Mouse (Mus musculus) gastrocnemius, postnatal 10 days (tissue): Measurements from ENCODE around the gene Hoxd11. TPM values are rescaled to one million over a fixed set of nuclear protein-coding genes. Genes with fewer than 3 reads are reported as not detected.

Source experiments
- DNase-seq: peaks from one replicate; pipeline ENCODE4 v3.0.0; 2021; ENCODE audit warnings: mixed read lengths
- long read RNA-seq, 2 experiments: library from polyadenylated mRNA; stranded (forward); transcript quantifications; one replicate each; pipeline ENCODE4 v2.0.0; 2021
- total RNA-seq, 2 experiments: library from RNA; stranded (reverse); gene quantifications; 2 replicates each; pipeline ENCODE4 v1.2.3; 2021

Gene Hoxd11
- total RNA-seq: under 1 TPM; 0.23 to 0.56 TPM
- long read RNA-seq, experiment 1, partial matches to known transcripts: 0 of 1 reads
- long read RNA-seq, experiment 1, other reads (novel, unspliced or antisense): 0 of 1 reads
- long read RNA-seq, experiment 2, partial matches to known transcripts: 0 of 1 reads
- long read RNA-seq, experiment 2, other reads (novel, unspliced or antisense): 0 of 1 reads

DNA sequence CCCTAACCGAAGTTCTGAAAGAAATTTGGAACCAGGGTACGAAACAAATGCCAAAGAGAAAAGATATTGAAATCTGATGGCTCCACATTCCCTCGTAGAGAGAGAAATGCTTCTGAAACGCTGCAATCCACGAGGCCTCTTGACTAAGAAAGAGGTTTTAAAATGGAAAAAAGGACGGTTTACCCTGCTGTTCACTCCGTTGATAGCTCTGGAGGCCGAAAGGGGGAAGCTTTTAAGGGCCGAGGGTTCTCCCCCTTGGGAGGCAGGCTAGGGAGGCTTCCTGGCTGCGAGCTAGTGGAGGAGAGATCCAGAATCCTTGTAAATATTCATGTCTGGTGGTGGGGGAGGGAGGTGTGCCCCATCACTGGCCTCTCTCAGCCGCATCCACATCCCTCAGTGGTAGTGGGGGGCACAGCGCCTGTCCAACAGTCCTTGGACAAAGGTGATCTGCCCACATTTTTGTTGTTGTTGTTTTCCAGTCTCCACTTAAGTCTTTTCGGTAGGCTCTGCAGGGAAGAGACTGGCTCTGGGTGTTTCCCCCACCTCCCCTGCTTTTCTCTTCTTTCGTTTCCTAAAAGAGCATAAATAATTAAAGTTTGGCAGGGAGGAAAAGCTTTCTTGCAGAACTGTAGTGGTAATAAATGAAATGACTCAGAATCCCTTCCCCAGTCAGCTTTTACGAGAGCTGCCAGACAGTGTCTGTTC lies at the start of gene Hoxd11:
Gene Hoxd11 (plus strand): TSS at position 667 of the 705 bp plus-strand sequence.
- no peak for DNase-seq

DNA sequence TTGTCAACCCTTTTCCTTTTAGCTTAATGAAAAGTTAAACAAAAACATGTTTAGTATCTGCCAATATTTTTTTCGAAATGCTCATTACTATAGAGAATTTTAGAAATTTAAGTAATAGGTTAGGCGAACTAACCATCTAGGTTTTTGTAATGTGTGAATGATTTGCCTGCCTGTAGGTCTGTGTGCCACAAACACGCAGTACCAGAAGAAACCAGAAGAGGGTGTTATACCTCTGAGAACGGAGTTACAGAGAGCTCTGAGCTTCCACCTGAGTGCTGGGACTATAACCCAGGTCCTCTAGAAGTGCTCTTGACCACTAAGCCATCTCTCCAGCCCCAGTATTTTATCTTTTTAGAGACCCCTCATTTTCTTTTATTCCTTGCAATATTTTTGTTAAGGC lies 43.9 kb upstream of the Hoxd11 start:
- no peak for DNase-seq

DNA sequence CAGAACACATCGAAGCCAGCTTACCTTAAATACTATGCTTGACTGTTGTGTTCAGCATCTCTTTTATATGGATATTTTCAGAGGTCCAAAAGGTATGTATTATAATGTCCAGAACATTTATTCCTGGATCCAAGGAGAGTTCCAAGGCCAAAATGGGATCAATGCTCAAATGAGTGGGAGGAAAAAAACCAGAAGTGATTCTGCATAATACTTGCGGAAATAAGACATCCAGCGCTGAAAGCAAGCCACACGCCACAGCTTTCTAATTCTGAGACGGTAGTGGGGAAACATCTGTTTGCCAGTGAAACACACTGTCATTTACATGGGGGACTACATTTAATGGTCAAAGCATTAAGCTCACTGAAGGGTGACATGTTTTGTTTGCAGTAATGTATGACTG lies 36.9 kb upstream of the Hoxd11 start:
- no peak for DNase-seq

DNA sequence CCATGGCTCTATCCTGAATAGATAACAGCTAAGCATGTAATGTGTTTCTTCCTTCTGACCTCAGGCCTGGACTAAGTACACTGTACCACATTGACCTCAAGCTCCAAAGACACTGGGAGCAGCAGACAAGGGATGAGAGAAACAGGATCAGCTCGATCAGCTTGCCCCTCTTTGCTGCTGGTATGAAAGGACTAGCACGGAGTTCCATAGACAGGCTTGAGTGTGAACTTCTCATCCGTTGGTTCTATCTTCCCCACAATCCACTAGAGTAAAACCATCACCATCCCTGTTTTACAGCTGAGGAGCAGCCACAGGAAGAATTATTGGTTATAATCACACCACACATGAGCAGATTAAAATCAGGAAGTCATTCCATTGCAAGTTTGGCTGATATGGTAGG lies 33.7 kb upstream of the Hoxd11 start:
- DNase-seq: no peak

DNA sequence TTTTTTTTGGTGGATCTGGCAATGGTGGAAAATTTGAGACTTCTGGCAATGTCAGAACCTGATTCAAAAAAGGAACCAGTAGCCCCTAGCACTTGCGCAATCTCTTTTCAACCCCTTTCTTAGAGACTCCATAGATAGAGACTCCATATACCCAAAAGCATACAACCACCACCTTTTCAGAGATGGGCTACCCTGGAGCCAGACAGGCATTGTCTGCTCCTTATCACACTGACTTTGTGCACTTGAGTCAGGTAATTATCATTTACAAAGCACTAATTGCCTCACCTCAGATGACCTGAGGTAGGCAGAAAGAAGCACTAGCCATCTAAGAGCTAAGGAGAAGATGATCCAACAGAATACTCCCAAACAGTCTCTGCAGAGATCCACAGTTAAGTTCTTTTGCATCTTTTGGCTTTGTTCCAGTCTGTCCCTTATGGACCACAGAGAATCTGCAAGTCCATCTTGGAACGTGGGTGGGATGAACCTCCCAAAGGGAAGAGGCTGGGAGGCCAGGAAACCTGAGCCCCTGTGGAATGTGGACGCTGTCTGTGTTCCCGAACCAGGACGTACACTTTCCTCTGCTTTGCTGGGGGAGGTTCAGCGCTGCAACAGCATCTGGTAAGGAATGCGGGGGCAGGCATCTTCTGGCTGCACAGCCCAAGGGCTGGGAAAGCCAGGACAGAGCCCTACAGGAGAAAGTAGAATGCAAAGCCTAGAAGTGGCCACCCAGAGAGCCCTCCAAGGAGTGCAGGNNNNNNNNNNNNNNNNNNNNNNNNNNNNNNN lies 32.1 kb upstream of the Hoxd11 start:
- DNase-seq: no peak

DNA sequence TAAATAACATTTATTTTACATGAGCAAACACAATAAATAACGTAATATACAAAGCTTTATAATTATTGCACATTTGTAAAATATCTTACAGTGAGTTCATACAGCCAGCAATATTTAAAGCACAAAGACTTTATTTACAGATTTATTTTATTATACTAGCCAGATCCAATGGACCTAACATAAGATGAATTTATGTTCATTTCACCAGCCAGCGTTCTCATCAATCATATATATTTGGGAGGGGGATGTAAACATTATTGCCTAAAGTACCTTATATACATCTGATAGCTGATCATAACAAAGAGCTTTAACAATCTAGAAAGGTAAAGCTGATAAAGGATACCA lies 26.4 kb upstream of the Hoxd11 start:
- DNase-seq: no peak

DNA sequence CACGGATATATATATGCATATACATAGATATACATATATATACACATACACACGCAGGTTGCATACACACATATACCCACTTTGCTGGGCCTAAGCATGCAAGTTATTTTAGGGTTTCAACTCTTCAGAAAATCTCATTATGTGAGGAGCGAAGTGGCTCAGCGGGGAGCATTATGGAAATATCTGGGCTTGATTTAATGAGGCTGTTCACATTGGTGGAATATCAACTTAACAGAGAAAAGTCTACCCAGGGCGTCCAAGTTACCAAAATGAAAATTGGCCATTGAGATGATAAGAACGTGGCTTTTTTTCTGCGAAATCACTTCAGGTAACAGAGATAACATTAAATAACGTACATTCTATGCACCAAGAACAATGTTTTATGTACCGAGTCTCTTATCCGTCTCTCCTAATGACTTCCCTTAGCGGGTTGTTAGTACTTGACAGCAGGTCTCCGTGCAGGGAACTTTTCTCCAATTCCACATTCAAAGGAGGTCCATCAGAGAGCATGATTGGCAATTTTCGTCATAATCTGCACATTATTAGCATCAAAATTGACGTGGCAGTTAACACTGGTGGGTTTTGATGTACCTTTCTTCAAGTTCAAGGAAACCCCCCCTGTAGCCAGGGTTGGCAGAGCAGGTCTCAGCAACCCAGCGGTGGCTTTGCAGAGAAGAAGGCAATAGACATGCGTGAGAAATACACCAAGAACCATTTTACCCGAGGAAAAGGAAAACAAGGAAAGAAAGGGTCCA lies 25.4 kb upstream of the Hoxd11 start:
- DNase-seq: no peak

DNA sequence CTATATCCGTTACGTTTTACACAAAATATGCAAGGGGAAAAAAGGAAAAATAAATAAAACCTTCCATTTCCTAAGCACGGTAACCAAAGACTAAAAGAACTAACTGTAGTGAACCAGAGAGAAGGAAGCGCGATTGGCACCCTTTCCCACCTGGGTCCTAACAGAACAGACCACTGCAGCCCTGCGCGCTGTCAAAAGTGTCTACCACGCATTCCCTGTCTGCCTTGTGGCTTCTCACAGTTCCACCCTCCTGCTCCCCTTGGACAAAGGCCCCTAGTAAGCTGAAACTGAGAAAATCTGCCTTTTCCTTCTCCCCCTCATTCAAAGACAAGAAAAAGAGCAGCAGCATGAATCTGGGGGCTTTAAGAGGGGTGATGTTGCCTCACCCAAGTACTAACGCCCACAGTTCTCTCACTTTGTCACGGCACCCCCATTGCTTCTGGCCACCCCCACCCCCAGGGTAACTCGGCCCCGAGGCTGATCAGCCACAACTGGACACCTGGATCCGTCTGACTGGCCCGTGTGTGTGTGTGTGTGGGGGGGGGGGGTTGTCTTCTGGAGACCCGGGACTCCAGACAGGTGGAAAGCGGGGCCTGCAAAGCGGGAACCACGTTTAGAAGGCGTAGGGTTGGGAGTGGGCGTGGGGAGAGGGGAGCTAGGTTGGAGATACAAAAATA lies 24.5 kb upstream of the Hoxd11 start:
- no peak for DNase-seq

DNA sequence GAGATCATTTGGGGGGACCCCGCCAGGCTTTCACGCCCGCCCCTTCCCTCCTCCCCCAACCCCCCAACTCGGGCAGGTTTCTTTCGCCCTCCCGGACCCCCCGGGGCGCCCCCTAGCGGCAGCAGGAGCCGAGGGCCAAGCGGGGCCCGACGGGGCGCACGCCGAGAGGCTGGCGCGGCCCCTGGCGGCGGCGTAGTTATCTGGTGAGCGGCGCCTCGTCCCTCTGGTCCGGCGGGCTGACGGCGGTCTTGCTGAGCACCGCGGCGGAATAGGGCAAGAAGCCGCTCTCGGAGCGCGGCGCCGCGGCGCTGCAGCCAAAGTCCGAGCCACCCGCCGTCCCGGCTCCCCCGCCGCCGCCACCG lies 24.0 kb upstream of the Hoxd11 start:
- DNase-seq: peak; percentile 72

DNA sequence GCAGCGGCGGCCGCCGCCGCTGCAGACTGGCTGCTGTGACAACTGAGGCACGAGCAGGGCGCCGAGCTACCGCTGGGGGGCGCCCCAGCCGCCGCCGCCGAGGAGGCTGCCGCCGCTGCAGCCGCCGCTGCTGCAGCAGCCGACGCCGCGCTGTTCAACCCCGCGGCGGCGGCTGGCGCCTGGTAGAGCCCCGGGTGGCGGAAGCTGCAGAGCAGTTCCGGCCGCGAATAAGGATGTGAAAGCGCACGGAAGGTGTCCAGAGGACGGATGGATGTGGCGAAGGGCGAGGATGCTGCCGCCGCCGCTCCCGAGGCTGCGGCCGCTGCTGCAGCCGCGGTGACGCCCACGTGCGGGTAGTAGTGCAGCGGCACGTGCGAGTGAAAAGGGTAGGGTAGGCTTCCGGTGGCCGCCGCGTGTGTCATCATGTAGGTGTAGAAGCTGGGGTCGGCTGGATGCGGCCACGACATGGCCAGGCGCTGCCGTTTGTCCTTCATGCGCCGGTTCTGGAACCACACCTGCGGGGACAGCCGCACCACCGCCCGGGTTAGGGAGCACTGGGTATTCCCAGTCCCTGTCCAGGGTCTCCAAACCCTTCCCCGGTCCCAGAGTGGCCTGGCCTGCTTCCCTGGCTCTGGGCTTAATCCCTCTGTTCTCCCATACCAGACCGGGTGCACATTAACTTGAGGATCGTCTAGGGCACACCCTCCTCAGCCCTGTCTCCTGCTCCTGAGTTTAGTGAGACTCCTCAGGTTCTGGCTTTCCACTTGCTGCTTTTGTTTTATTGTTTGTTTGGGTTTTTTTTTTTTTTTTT lies 23.3 kb upstream of the Hoxd11 start:
- DNase-seq: no peak

DNA sequence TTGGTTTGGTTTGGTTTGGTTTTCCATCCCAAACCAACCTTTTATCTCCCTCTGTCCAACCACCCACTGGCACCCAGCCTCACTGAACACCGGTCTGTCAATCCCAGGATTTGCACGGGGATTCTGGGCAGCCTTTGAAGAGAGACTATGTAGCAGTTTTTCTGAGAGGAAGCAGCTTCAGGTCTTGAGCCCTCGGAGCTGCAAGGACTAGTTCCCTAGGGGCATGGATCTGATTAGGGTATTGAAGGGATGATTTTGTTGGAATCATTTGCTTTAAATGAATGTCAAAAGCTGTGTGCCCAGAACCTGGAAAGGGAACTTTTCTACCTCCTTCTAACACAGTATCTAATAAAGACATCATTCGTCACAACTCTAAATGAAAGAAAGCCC lies 22.7 kb upstream of the Hoxd11 start:
- no peak for DNase-seq

DNA sequence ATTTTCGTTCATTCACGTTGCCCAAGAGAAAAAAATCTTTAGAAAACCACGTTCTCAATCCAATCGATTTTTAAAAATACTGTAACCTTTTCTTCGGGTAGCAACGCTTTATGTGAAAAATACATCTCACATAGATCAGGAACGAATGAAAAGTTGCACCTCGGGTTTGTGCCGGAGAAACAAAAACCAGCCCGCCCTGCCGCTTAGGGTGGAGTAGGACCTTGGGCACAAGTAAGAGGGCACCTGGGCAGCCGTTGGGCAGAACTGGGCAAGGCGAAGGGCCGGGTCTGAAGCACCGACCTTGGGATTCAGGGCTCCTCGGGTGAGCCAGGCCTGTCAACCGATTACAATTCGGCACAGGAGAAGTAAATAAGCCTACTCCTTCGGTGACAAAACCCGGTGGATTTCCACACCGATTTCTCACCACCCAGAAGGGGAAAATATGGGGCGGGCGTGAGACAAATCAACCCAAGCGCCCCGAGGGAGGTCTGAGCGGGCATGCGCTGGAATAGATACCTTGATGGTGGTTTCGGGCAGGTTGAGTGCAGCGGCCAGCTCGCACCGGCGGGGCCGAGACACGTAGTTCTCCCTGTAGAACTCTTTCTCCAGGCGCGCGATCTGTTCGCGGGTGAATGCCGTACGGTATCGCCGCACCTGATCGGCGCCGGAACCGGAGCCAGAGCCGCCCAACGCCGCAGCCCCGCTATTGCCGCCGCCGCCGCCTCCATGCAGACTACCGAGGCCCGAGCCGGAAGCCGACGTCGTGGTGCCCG lies 21.9 kb upstream of the Hoxd11 start:
- DNase-seq: no peak

DNA sequence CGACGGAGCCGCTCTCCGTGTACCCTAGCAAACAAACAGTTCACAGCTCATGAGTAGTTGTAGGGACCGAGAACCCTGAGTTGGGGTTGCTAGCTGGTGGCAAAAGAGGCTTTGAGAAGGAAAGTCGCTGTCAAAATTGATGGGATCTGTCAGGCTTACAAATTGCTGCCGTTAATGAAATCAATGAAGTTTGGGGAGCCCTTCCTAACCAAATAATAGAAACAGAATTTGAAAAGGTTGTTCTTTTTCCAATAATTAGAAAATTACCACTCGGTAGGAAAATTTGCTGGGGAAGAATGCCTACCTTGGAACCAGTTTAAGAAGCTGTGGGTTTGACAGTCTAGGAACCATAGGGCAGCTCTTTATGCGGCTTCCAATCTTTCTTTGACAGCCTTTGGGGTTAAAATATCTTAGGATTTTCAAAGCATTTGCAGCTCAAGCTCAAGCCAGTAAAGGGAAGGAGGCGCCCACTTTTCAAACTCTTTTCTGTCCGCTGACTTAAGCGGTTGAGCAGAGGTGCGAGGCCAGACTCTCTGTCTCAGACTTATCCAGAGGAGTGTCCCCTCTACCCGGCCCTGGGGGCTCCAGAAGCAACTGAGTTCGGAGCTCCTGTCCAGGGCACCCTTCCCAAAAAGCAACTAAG lies 21.2 kb upstream of the Hoxd11 start:
- no peak for DNase-seq

DNA sequence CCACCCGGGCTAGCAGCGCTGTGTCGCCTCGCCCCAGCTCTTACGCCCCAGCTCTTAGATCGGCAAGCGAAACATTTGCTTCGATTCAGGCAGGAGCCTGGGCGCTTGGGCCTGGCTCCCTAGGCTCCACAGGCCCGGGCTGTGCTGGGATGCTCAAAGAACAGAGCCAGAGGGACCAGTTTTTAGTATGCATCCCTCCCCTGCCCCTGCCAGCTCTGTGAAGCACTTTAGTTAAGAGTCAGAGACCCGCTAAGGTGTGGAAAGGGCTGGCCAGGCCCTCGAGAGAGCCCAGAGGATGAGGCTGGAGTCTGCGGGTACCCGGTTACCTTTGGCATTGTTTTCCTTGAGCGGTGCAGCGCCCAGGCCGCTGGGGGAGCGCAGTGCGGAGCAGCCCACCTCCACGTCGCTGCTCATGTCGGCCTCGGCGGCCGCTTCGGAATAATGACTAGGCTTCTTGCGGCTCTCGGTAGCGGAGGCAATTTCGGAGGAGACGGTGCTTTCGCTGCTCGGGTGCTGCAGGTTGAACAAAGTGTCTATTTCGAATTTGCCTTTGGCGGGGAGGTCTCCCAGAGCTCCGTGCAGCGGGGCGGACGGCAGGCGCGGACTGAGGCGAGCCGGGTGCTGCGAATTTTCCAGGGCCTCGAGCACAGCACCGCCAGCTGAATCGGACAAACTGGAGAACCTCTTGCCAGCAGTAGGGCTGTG lies 20.5 kb upstream of the Hoxd11 start:
- DNase-seq: no peak

DNA sequence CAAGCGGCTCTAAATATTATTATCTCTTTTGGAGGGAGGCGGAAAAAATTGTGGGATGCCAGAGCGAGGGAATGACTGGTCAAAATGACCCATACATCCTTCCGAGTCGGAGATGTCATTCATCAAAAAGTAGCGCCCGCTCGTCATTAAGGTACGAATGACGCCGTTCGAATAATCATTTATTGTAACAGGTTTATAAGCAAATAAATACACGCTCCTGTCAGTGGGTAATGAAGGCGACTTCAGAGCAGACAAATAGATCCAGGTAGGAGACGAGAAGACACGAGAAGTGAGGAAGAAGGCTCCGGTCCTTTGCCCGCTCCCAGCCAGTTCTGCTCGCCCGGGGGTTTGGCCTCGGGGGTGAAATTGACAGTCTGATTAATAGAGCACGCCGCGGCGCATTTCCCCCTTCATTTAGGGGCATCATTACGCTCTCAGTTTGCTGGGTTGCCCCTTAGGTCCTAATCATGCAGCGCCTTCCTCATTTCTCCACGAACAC lies 19.8 kb upstream of the Hoxd11 start, which contains the start of gene Evx2:
Gene Evx2 (minus strand): TSS at position 51 of the 499 bp plus-strand sequence.
- DNase-seq: no peak

DNA sequence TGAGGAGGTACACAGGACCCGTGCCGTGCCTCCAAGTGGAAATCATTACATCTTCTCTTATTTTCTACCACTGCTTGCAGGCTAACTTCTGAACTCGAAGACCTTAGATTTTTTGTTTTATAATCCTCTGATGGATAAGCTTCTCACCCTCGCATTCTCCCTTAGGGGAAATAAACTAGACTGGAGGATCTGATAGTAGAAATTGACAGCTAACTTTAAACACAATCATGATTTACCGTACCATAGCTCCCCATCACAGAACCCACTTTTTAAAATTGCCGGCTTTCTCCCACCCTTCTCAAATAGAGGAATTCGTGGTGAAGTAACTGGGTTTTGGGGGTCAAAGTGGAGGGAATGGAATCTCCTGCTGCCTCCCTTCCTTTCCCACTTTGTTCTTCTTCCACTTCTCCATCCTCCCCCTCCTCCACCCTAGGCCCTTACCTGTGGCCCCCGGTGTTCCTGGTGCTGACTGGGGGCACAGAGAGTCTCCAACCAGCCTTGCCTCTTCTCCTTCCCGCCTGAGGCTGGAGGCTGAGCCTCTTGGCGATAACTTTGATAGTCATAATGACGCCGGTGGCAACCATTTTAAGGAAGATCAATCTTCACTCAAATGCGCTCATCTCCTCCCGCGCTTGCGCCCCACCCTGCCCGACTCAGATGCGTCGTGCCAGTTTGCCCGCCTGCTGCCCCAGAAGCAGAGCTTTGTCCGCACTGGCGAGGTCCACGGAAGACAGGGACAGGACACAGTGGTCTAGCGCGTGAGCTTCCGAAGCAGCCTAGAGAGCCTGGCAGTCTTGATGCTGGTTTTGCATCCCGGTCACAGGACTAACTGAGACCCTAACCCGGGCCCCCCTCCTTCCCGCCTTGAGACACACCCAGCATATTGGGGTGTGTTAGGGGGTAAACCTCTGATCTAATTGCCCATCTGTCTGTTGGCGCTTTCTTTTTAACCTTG lies 18.7 kb upstream of the Hoxd11 start:
- DNase-seq: no peak

DNA sequence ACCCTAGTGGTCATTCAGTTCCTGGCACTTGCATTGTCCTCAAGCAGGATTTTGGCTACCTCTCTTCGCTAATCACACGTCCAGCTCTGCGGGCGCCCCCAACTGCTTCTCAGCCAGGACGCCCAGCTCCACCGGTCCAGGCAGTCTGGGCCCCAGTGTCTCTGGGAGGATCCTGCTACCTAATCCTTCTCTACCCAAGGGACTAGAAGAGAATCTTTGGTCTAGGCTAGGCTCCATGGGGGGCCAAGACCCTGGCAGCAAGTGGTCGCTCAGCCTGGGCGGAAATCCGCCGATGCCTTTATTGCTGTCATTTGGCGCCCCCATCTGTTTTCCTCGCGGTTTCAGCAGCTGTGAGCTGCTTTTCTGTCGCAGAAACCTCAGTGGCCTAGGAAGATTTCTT lies 17.7 kb upstream of the Hoxd11 start:
- no peak for DNase-seq
